Mouse (Mus musculus) heart, adult 11 months (tissue): ENCODE measurements around the gene Tmbim4.

Experiments used
- DNase-seq: peaks from one replicate; pipeline ENCODE4 v3.0.0; 2022

Gene Tmbim4

GRCm38 (mm10) chr10:120197061-120197835 is 4.1 kb upstream of the Tmbim4 start:
- DNase-seq, result peak; percentile 74

- peak; percentile 97 for DNase-seq
Measured at GRCm38 (mm10) chr10:120201961-120202402, 592 bp downstream of the Tmbim4 start, which contains the start of gene Irak3. Irak3 (minus strand) TSS chr10:120202130.

- peak; percentile 84 for DNase-seq
Measured at GRCm38 (mm10) chr10:120202467-120203250, 1.3 kb downstream of the Tmbim4 start.

- DNase-seq, result peak; percentile 17
Measured at GRCm38 (mm10) chr10:120204591-120205210, 3.3 kb downstream of the Tmbim4 start.

- peak; percentile 82 for DNase-seq
Measured at GRCm38 (mm10) chr10:120208015-120208414, 6.6 kb downstream of the Tmbim4 start.

- peak; percentile 99 for DNase-seq
Measured at GRCm38 (mm10) chr10:120208575-120209538, 7.5 kb downstream of the Tmbim4 start.

GRCm38 (mm10) chr10:120209539-120209925 is 8.1 kb downstream of the Tmbim4 start:
- peak; percentile 45 for DNase-seq

- peak; percentile 49 for DNase-seq
Measured at GRCm38 (mm10) chr10:120210096-120210495, 8.7 kb downstream of the Tmbim4 start.

GRCm38 (mm10) chr10:120217099-120217498 is 15.7 kb downstream of the Tmbim4 start:
- peak; percentile 55 for DNase-seq

- peak; percentile 73 for DNase-seq
Measured at GRCm38 (mm10) chr10:120218996-120219395, 17.6 kb downstream of the Tmbim4 start.

- DNase-seq, result peak; percentile 93
Measured at GRCm38 (mm10) chr10:120219578-120220359, 18.4 kb downstream of the Tmbim4 start.

- peak; percentile 83 for DNase-seq
Measured at GRCm38 (mm10) chr10:120220776-120221175, 19.4 kb downstream of the Tmbim4 start.

GRCm38 (mm10) chr10:120226871-120227661 is 25.7 kb downstream of the Tmbim4 start, which contains the start of gene Llph:
Llph (plus strand) TSS chr10:120227070.
- DNase-seq, result peak; percentile 98

- DNase-seq, result peak; percentile 90
Measured at GRCm38 (mm10) chr10:120231718-120232117, 30.3 kb downstream of the Tmbim4 start.

- peak; percentile 87 for DNase-seq
Measured at GRCm38 (mm10) chr10:120233655-120234367, 32.4 kb downstream of the Tmbim4 start.

GRCm38 (mm10) chr10:120236855-120237254 is 35.5 kb downstream of the Tmbim4 start:
- peak; percentile 33 for DNase-seq

GRCm38 (mm10) chr10:120238241-120238640 is 36.9 kb downstream of the Tmbim4 start:
- peak; percentile 72 for DNase-seq

- peak; percentile 41 for DNase-seq
Measured at GRCm38 (mm10) chr10:120239476-120239875, 38.1 kb downstream of the Tmbim4 start.

- peak; percentile 45 for DNase-seq
Measured at GRCm38 (mm10) chr10:120242421-120242820, 41.0 kb downstream of the Tmbim4 start.

- peak; percentile 80 for DNase-seq
Measured at GRCm38 (mm10) chr10:120245681-120246080, 44.3 kb downstream of the Tmbim4 start.
